Mouse (Mus musculus) retina, postnatal 1 day (tissue): ENCODE results near the gene Fanca.
A peak's percentile ranks its signal among the peaks of the same experiment; 100 is the strongest.

Experiments
- DNase-seq: peaks from one replicate; pipeline ENCODE4 v3.0.0-alpha.2; 2012

The Fanca gene

GRCm38 (mm10) chr8:123224278-123225266, 93.8 kb downstream of the Fanca start, which contains the start of gene Cdk10:
Cdk10 (plus strand) TSS chr8:123224842.
- DNase-seq, result peak; percentile 95

GRCm38 (mm10) chr8:123220917-123221316, 97.5 kb downstream of the Fanca start:
- DNase-seq, result no peak
